Mouse (Mus musculus) erythroblast, embryonic 14.5 days (primary cell): ENCODE data around the gene Pgf.

ENCODE experiments used
- GATA1 ChIP-seq: IDR thresholded peaks from 2 replicates; pipeline ENCODE4 v1.6.1; 2012; ENCODE audit warnings: low read length, inconsistent platforms, mixed read lengths
- TAL1 ChIP-seq: IDR thresholded peaks from 3 replicates; pipeline ENCODE4 v1.6.1; 2012; ENCODE audit warnings: low read length, inconsistent platforms, mixed read lengths

DNA sequence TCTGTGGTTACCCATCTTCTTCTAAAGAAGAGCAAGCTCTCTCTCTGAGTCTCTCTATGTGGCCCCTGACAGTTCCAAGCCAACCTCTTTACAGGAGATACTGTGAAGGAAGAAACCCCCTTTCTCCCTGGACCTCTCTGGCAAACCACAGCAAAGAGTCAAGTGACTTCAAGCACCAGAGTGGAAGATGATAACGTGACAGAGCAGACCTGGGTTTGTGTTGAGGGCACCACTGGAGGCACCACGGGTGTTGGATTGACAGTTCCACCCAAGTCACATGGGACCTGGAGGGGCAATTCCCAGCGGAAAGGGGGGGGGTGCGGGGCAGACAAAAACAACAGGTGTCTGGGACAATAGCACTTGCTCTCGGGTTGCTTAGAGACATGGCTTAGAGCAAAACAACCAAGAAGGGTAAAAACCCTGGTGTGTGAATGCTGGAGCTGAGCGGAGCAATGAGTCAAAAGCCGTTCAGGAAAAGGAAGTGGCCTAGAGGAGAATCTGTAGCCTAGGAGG is 31.2 kb upstream of the Pgf start:
- TF ChIP-seq TAL1 (no peak), GATA1 (no peak)
